Mouse (Mus musculus) adrenal gland, postnatal 4 days (tissue): ENCODE measurements around the gene D17H6S53E. TPM values are rescaled to one million over a fixed set of nuclear protein-coding genes. Genes with fewer than 3 reads are reported as not detected.
"Not testable (repeated sequence)": the region's sequence is repeated elsewhere in the genome, so short reads cannot be mapped to it uniquely, and the experiment has no call there.

ENCODE experiments used
- DNase-seq, 2 experiments: peaks; one replicate each; pipeline ENCODE4 v3.0.0; 2021 to 2022; ENCODE audit warnings: low spot score in 2 of 2, mixed read lengths in 2 of 2
- total RNA-seq, 2 experiments: library from RNA; stranded (reverse); gene quantifications; 2 replicates each; pipeline ENCODE4 v1.2.3; 2021

The D17H6S53E gene
- total RNA-seq, 2 experiments from 2014 or later: 29.0 to 30.9 TPM

- no peak for DNase-seq
These were observed 25.9 kb upstream of the D17H6S53E start for GRCm38 (mm10) chr17:35100196-35100765.

DNA sequence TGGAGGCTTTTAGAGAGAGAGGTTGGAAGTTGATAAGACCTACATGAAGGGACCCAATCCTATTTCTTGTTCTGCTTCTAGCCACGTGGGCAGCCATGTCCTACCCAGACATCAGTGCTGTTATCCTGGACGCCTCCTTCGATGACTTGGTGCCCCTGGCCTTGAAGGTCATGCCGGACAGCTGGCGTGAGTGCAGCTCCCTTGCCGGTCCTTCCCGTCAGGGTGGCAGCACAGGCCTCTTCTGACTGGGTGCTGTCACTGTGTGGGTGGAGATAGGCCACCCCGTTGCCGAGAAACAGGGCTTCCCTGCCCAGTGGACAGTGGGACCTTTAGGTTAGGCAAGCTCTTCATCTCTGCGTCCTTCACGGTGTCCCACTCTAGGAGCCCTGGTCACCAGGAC lies 25.0 kb upstream of the D17H6S53E start:
- no peak for DNase-seq

- no peak for DNase-seq
These were observed 23.9 kb upstream of the D17H6S53E start for GRCm38 (mm10) chr17:35102299-35102698.

DNA sequence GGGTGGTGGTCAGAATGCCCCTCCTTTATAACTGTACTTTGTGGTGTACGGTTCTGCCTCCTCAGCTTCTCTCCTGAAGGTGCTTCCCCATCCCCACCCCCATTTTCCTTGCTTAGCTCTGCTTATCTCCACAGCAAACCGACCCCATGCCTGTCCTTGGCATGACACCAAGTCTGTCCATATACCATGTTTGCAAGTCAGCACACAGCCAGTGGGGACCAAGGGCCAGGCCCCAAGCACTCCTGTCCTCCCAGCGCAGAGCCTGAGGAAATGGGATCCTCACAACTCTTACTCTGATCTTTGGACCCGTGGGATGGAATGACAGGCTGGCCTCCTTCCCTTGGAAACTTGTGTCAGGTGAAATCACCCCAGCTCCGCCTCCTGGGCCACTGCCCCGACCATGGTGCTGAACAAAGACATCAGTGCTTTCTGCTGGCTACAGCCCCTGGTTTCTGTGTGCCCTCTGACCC lies 22.9 kb upstream of the D17H6S53E start:
- no peak for DNase-seq

DNA sequence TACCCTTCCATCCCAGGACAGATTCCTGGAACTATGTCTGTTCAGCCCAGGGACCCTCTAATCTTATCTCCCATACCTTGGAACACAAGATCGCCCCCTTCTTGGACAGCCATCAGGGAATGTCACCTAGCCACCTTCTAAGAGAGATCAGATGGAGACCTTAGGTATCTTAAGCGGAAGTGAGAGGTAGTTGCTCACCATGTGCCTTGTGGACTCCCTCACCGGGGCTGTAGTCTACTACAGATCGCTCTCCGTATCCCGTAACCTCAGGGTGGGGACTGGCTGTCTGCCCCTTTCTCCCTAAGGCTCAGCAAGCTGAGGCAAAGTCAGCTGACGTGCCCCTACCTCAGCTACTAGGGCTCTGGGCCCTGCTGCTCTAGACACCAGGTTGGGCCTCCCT lies 22.1 kb upstream of the D17H6S53E start:
- DNase-seq: no peak

DNA sequence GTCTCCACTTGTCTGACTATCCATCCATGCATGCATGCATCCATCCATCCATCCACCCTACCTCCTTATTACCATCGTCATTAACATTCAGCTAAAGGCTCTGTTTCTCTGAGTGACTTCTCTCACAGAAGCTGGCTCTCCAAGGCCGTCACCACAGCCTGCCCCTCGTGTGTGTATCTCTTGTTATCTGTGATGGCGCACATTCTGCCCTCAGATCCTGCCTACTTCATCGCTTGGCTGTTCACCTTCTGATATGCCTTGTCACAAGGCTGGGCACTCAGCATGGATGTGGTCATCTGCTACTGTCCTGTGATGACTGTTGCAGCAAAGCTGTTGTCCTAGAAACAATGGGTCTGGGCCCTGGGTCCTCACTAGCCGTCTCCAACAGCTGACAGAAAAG lies 21.4 kb upstream of the D17H6S53E start:
- no peak for DNase-seq

- no peak for DNase-seq
These were observed 20.3 kb upstream of the D17H6S53E start for GRCm38 (mm10) chr17:35105740-35106389.

DNA sequence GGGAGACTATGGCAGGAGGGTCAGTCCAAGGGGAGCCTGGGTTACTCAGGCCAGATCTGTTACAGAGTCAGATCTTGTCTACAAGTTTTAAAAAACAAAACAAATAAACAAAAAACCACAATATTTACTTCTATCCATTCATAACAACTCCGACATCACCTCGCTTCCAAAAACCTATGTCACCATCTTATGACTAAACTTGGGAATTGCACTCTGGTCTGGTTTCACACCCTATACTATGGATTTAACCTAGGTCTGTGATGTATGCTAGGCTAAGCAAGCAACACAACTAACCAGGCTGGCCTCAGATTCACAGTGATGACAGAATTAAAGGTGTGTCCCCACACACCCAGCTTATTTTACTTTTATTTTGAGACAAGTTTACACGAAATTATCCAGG lies 19.7 kb upstream of the D17H6S53E start:
- DNase-seq: no peak

- DNase-seq: no peak
These were observed 18.1 kb upstream of the D17H6S53E start, which contains the start of gene Ly6g5c for GRCm38 (mm10) chr17:35108097-35108496. Gene Ly6g5c (plus strand): TSS chr17:35108279.

GRCm38 (mm10) chr17:35111774-35112173 lies 14.4 kb upstream of the D17H6S53E start:
- no peak for DNase-seq

DNA sequence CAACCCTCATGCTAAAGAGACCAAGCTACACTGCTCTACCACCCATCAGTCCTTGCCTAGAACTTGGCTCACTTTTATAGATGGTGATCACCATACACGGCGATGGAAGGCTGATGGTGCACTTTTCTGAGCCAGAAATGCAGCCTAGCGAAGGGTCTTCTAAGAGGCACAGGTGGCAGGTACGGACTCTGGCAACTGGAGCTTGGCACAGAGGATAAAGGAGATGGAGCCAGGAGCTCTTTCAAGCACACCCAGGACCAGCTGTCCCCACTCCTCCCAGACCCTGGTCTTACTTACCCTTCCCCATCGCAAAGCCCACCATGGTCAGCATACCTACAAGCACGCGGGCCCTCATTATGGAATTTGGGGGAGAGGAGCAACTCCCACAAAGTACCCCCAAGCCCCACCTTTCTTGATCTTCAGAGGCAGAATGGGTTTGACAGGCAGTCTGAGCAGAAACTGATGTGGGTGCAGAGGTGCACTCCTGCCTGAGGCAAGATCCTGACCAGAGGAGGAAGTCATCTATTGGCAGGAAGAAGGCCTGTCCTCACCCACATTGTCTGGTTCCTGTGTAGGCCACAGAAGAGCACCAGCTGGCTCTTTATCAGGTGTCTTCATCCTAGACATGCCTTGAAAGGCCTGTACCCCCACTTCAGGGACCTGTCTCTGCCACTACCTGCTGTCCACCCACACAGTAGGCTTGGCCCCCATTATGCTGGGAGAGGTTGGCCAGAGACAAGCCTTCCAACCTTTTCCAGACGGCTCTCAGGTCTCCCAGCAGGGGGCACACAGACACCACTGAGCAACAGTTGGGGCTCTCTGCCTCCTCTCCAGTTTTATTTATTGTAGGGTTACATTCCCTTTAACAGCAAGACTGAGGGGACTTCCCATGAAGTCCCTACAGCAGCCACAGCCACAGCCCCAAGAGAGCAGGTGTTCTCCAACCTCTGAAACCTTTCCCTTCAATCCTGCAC lies 10.8 kb upstream of the D17H6S53E start, which contains the start of gene Ly6g5b:
Ly6g5b (minus strand) TSS at position 383 of the 974 bp plus-strand sequence.
- no peak for DNase-seq

- DNase-seq: no peak
These were observed 5.4 kb upstream of the D17H6S53E start for GRCm38 (mm10) chr17:35120745-35121142.

- DNase-seq: peak; percentile 83 to 94
These were observed 4.9 kb upstream of the D17H6S53E start, which contains the start of gene Gpank1 for GRCm38 (mm10) chr17:35121143-35121799. Gene Gpank1 (plus strand): TSS chr17:35121455.

DNA sequence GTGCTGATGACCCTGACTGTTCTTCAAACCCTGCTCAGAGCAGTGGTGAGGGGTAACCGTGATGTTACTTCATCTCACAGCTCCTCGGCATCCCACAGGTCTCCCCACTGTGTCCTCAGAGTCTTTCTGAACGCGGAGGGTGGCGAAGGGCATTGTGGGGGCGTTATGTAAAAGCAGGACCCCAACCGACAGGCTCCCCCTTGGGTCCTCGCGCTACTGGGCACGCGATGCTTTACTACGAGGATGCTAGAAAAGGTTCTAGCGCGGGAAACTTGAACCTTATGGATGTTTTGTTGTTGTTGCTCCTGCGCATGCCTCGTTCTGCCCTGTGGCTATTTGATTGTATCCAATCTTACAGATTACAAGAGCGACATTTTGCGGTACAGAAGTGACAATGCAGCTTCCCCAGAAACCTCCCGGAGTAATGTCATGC lies 4.3 kb upstream of the D17H6S53E start, which contains the start of gene Csnk2b:
Csnk2b (minus strand) TSS at position 183 of the 433 bp plus-strand sequence.
- no peak for DNase-seq

GRCm38 (mm10) chr17:35123287-35123686 lies 2.9 kb upstream of the D17H6S53E start:
- DNase-seq: not testable (repeated sequence)

DNA sequence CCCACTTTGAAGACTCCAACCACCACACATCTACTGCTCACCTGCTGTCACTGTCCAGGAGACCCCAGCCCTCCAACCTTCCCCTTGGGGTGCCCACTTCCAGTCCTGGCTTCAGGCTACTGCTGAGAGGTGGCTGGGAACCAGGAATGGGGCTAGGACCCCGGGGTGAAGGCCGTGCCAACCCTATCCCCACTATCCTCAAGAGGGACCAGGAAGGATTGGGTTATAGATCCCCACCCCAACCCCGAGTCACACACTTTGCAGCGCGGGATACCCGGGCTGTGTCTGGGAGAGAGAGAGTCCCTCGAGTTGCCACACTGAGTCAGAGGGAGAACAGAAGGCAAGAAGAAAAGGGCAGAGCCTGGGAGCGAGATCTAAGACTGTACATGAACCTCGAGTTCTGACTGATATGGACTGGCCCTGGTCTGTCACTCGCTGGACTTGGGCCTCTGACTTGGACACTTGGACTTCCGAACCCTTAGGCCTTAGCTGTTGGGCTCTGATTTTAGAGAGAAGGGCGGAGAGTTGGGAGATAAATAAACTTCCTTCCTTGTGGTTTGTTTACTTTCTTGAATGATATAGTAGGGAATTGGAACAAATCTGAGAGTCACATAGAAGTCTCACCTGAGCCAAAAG lies 1.8 kb upstream of the D17H6S53E start:
- not testable (repeated sequence) for DNase-seq

DNA sequence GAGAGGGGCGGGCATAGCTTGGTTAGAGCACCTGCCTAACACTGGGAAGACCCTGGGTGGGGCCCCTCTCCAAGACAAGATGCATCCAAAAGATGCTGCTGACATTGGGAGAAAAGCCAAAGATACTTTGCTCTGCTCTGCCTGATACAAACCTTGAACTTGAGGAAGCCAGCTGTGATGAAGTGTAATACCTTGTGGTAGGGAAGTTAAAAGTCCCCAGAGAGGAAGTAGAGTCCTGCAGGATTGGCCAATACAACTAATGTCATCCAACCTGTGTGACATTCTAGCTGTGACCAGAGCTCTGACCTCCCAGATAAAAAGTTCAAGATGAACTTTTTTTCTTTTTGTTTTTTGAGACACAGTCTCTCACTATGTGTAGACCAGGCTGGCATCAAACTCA lies 1.1 kb upstream of the D17H6S53E start:
- no peak for DNase-seq

DNA sequence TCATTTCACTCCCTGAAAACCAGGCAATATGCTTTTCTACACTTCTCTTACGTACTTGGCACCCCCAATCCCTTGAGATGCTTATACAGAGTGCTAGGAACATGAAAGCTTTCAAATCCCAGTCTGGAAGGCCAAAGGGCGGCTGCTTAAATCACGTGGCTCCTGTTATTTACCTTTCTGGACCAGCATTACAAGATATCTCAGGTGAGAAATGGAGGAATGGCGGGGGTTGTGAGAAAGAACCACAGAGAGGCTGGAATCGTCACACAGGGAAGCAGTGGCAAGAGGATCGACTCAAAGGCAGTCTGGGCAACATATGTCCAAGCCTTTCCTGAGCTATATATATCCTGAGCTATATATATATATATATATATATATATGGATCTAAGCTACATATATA lies 595 bp upstream of the D17H6S53E start:
- DNase-seq: no peak

DNA sequence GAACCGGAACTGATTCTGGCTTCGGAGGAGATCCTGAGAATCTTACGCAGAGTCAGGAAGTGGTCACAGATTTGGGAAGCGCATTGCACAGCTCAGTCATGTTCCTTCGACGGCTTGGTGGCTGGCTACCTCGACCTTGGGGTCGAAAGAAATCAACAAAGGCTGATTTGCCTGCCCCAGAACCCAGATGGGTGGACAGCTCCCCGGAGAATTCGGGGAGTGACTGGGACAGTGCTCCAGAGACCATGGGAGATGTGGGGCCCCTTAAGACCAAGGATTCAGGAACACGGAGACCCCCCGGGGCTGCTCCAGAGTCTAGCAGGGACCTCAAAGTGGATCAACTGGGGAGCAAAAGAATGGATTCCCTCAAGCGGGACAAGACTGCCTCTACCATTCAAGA lies 844 bp downstream of the D17H6S53E start:
- DNase-seq: no peak

DNA sequence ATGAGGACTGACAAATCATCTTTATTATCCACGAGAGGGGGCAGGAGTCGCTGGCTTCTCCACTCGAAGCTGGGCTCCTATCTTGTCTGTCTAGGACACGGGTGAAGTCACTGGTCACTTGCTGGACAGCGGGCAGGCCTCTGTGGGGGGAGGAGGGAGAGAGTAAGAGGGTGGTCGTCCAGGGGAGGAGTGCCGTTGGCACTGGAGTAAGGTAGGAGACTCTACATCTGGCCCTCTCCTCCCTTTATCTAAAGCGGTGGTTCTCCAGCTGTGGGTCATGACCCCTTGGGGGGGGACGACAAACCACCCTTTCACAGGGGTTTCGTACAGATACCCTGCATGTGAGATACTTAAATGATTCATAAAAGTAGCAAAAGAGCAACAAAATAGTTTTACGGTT lies 2.8 kb downstream of the D17H6S53E start:
- DNase-seq: no peak
